Mouse (Mus musculus) liver, postnatal 0 days (tissue): ENCODE measurements at regions not wholly inside any gene's neighbourhood (a gene's known extent, or its start where the extent isn't known, plus 50 kb on each side); places are given as distances from the start of the nearest gene placed in this dataset.

Experiments used
- ATAC-seq: fragments of 200-750 bp; cut with Nextera tagmentation; 2 replicates; pipeline ENCODE4 v1.8.0; 2017; ENCODE audit warnings: mild to moderate bottlenecking, moderate library complexity
- DNase-seq: peaks from one replicate; pipeline ENCODE4 v3.0.0-alpha.2; 2016
- H3K27ac ChIP-seq: fragments of 300-500 bp; sonication (generic); 2 replicates; pipeline ENCODE4 v1.5.1; 2014; ENCODE audit warnings: antibody characterized with exemption, moderate library complexity, mild to moderate bottlenecking, low read depth
- H3K27me3 ChIP-seq: fragments of 300-500 bp; sonication (generic); 2 replicates; pipeline ENCODE4 v1.6.1; 2014; ENCODE audit warnings: low read length, control low read depth, mixed read lengths; ENCODE audit not compliant: insufficient read depth
- H3K36me3 ChIP-seq: fragments of 300-500 bp; sonication (generic); replicated peaks from 2 replicates; pipeline ENCODE4 v1.6.1; 2014; ENCODE audit warnings: mild to moderate bottlenecking, control low read depth, low read length, moderate library complexity, mixed read lengths; ENCODE audit not compliant: insufficient read depth
- H3K4me1 ChIP-seq: fragments of 300-500 bp; sonication (generic); 2 replicates; pipeline ENCODE4 v1.6.1; 2014; ENCODE audit warnings: antibody characterized with exemption, mild to moderate bottlenecking, control low read depth; ENCODE audit not compliant: insufficient read depth
- H3K4me2 ChIP-seq: fragments of 300-500 bp; sonication (generic); 2 replicates; pipeline ENCODE4 v1.6.1; 2014; ENCODE audit warnings: low read depth, mild to moderate bottlenecking, low read length, moderate library complexity, mixed read lengths
- H3K4me3 ChIP-seq: fragments of 300-500 bp; sonication (generic); 2 replicates; pipeline ENCODE4 v1.5.1; 2014; ENCODE audit warnings: low read depth, low read length
- H3K9ac ChIP-seq: fragments of 300-500 bp; sonication (generic); replicated peaks from 2 replicates; pipeline ENCODE4 v1.6.1; 2014; ENCODE audit warnings: mild to moderate bottlenecking, moderate library complexity
- H3K9me3 ChIP-seq: fragments of 300-500 bp; sonication (generic); 2 replicates; pipeline ENCODE4 v1.6.1; 2016; ENCODE audit warnings: mild to moderate bottlenecking, control low read depth, low read length, mixed read lengths
- CTCF ChIP-seq: sonication (generic); IDR thresholded peaks from 2 replicates; pipeline ENCODE4 v1.5.1; 2016; ENCODE audit warnings: antibody characterized with exemption, low read depth
- EP300 ChIP-seq: IDR thresholded peaks from 2 replicates; pipeline ENCODE4 v1.6.1; 2016; ENCODE audit warnings: antibody characterized with exemption, low read depth, mild to moderate bottlenecking
- WGBS: fragments of 180-500 bp; shearing (Covaris S2); extraction: QIAGEN DNeasy Blood & Tissue Kit; methylation state at CpG from one replicate; pipeline ENCODE4 v1.1.7; 2014; ENCODE audit not compliant: insufficient replicate concordance; 5-methylcytosine and 5-hydroxymethylcytosine counted together

- Histone ChIP-seq H3K27ac (no peak overlapping the region), H3K4me2 (no peak overlapping the region), H3K27me3 (no peaks in the 10 kb centered on the region), H3K4me3 (no peak overlapping the region), H3K9me3 (no peaks in the 10 kb centered on the region), H3K9ac (no peak overlapping the region), H3K4me1 (no peaks in the 10 kb centered on the region), H3K36me3 (no peaks in the 10 kb centered on the region)
- TF ChIP-seq CTCF = no peak
- no peak for TF ChIP-seq EP300
- ATAC-seq (no peak), DNase-seq (no peak)
- 71% methylated on average over 6 of the region's 6 CpGs for WGBS
These were observed 77.8 kb upstream of the Sestd1 start for GRCm38 (mm10) chr2:77358176-77358575.

GRCm38 (mm10) chr2:77356798-77357197 is 76.4 kb upstream of the Sestd1 start:
- no peak overlapping the region for H3K27ac ChIP-seq
- H3K4me3 ChIP-seq = no peak overlapping the region
- H3K27me3 ChIP-seq = no peaks in the 10 kb centered on the region
- no peaks in the 10 kb centered on the region for H3K4me1 ChIP-seq
- no peaks in the 10 kb centered on the region for H3K9me3 ChIP-seq
- WGBS = 67% methylated on average over 10 of the region's 10 CpGs
- H3K9ac ChIP-seq = no peak overlapping the region
- DNase-seq = no peak
- ATAC-seq = no peak
- TF ChIP-seq EP300 (no peak), CTCF (no peak)
- H3K4me2 ChIP-seq = no peak overlapping the region
- no peaks in the 10 kb centered on the region for H3K36me3 ChIP-seq

GRCm38 (mm10) chr2:77351987-77352628 is 71.7 kb upstream of the Sestd1 start:
- H3K9ac ChIP-seq = no peak overlapping the region
- H3K36me3 ChIP-seq = no peaks in the 10 kb centered on the region
- no peak overlapping the region for H3K4me2 ChIP-seq
- no peak for ATAC-seq
- TF ChIP-seq CTCF (no peak), EP300 (no peak)
- no peak for DNase-seq
- H3K27ac ChIP-seq = no peak overlapping the region
- WGBS = 71% methylated on average over 8 of the region's 8 CpGs
- no peaks in the 10 kb centered on the region for H3K4me1 ChIP-seq
- no peak overlapping the region for H3K4me3 ChIP-seq
- no peaks in the 10 kb centered on the region for H3K27me3 ChIP-seq
- no peaks in the 10 kb centered on the region; the same call in 1 of the 2 replicates for H3K9me3 ChIP-seq

GRCm38 (mm10) chr2:77347027-77347426 is 66.6 kb upstream of the Sestd1 start:
- no peak for ATAC-seq
- H3K4me3 ChIP-seq = no peak overlapping the region
- no peaks in the 10 kb centered on the region for H3K4me1 ChIP-seq
- no peaks in the 10 kb centered on the region for H3K36me3 ChIP-seq
- H3K9me3 ChIP-seq = peaks cover 3% of the 10 kb centered on the region; the same call in 1 of the 2 replicates
- TF ChIP-seq EP300 = no peak
- TF ChIP-seq CTCF = no peak
- no peak for DNase-seq
- H3K27ac ChIP-seq = no peak overlapping the region
- 87% methylated on average over 5 of the region's 5 CpGs for WGBS
- no peak overlapping the region for H3K4me2 ChIP-seq
- no peaks in the 10 kb centered on the region for H3K27me3 ChIP-seq
- H3K9ac ChIP-seq = no peak overlapping the region

DNA sequence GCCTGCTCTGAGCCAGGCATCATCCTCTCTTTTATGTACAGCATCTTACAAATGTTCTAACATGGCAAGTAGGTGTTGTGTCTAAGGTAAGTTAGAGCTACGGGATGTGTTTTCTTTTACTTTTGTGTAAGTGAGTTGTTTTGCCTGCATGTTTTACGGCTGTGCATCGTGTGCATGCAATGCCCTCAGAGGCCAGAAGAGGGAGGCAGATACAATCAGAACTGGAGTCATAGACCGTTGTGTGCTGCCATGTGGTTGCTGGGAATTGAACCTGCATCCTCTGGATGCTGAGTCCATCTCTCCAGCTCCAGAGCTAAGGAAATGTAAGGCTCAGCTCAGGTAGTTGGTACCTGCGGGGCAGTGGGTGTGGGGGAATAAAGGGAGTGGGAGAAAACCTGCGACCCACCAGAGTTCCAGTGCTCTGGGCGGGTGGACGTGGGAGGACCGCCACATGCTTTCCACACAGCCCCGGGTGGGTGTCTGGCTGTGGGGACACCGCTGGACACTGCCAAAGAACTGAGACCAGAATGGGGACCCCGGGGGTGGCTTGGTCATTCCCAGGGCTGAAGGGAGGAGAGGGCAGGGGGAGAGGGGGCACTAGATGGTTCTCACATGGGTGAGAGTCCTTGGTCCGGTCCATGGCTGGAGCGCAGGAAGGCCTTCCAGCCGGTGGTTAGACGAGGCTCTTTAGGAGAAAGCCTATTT is 63.5 kb upstream of the Sestd1 start:
- WGBS = 80% methylated on average over 16 of the region's 16 CpGs
- ATAC-seq (no peak), DNase-seq (no peak)
- Histone ChIP-seq H3K36me3 (no peaks in the 10 kb centered on the region), H3K4me2 (no peak overlapping the region), H3K9me3 (peaks cover 3% of the 10 kb centered on the region; the same call in 1 of the 2 replicates), H3K4me1 (no peaks in the 10 kb centered on the region), H3K27ac (no peak overlapping the region), H3K9ac (no peak overlapping the region), H3K4me3 (no peak overlapping the region), H3K27me3 (no peaks in the 10 kb centered on the region)
- TF ChIP-seq EP300 = no peak
- TF ChIP-seq CTCF = peak; percentile 47

DNA sequence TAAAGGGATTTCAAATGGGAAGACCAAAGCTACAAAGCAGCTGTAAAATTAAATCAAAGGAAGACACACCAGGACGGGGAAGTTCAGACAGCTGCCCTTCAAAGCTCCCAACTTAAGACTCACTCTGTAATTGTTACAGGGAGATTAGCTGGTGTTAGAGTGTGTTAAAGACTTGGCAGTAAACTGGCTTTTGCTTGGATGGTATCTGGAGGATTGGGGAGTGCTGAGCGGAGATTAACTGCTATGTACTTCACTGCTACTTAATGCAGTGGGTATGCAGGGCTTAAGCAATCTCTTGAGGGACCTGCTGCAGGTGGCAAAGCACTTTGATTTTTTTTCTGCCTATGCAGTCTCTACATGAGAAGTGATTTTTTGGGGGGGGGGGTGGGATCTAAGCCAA is 62.0 kb upstream of the Sestd1 start:
- Histone ChIP-seq H3K27me3 (no peaks in the 10 kb centered on the region), H3K4me2 (no peak overlapping the region), H3K4me1 (no peaks in the 10 kb centered on the region), H3K36me3 (no peaks in the 10 kb centered on the region), H3K9me3 (peaks cover 3% of the 10 kb centered on the region; the same call in 1 of the 2 replicates), H3K4me3 (no peak overlapping the region), H3K27ac (no peak overlapping the region), H3K9ac (no peak overlapping the region)
- DNase-seq (no peak), ATAC-seq (no peak)
- 29% methylated on average over 2 of the region's 2 CpGs for WGBS
- TF ChIP-seq EP300 (no peak), CTCF (no peak)
